Mouse (Mus musculus): Measurements from ENCODE around the gene Zfp292. TPM values are rescaled to one million over a fixed set of nuclear protein-coding genes. Genes with fewer than 3 reads are reported as not detected.

Gene Zfp292
- total RNA-seq, 1 experiment from 2014 or later, result 65.7 TPM

GRCm38 (mm10) chr4:34886490-34887111 lies 3.8 kb upstream of the Zfp292 start:
- ATAC-seq (replicated peaks in 1 of 2; ENCODE audit: insufficient read depth in 1 of 2, low FRiP score in 2 of 2, low TSS enrichment in 1 of 2, low read depth in 1 of 2, poor library complexity in 2 of 2, severe bottlenecking in 2 of 2), result peak; percentile 75 to 76

- no peak for ATAC-seq (replicated peaks in 1 of 2; ENCODE audit: insufficient read depth in 1 of 2, low FRiP score in 2 of 2, low TSS enrichment in 1 of 2, low read depth in 1 of 2, poor library complexity in 2 of 2, severe bottlenecking in 2 of 2)
These were observed 3.0 kb upstream of the Zfp292 start for GRCm38 (mm10) chr4:34885631-34886351.

- ATAC-seq (replicated peaks in 1 of 2; ENCODE audit: insufficient read depth in 1 of 2, low FRiP score in 2 of 2, low TSS enrichment in 1 of 2, low read depth in 1 of 2, poor library complexity in 2 of 2, severe bottlenecking in 2 of 2), result no peak
These were observed 738 bp upstream of the Zfp292 start for GRCm38 (mm10) chr4:34883366-34884029.

GRCm38 (mm10) chr4:34882291-34882769 lies 430 bp downstream of the Zfp292 start:
- peak in 1 of 2 experiments; percentile 14; a peak in 1 of 4 replicates for ATAC-seq (replicated peaks in 1 of 2; ENCODE audit: insufficient read depth in 1 of 2, low FRiP score in 2 of 2, low TSS enrichment in 1 of 2, low read depth in 1 of 2, poor library complexity in 2 of 2, severe bottlenecking in 2 of 2)

- no peak for ATAC-seq (replicated peaks in 1 of 2; ENCODE audit: insufficient read depth in 1 of 2, low FRiP score in 2 of 2, low TSS enrichment in 1 of 2, low read depth in 1 of 2, poor library complexity in 2 of 2, severe bottlenecking in 2 of 2)
These were observed 909 bp downstream of the Zfp292 start for GRCm38 (mm10) chr4:34881851-34882250.

GRCm38 (mm10) chr4:34880921-34881650 lies 1.7 kb downstream of the Zfp292 start:
- no peak for ATAC-seq (replicated peaks in 1 of 2; ENCODE audit: insufficient read depth in 1 of 2, low FRiP score in 2 of 2, low TSS enrichment in 1 of 2, low read depth in 1 of 2, poor library complexity in 2 of 2, severe bottlenecking in 2 of 2)

- ATAC-seq (replicated peaks in 1 of 2; ENCODE audit: insufficient read depth in 1 of 2, low FRiP score in 2 of 2, low TSS enrichment in 1 of 2, low read depth in 1 of 2, poor library complexity in 2 of 2, severe bottlenecking in 2 of 2), result no peak
These were observed 8.5 kb downstream of the Zfp292 start for GRCm38 (mm10) chr4:34874234-34874633.

- no peak for ATAC-seq (replicated peaks in 1 of 2; ENCODE audit: insufficient read depth in 1 of 2, low FRiP score in 2 of 2, low TSS enrichment in 1 of 2, low read depth in 1 of 2, poor library complexity in 2 of 2, severe bottlenecking in 2 of 2)
These were observed 9.8 kb downstream of the Zfp292 start for GRCm38 (mm10) chr4:34872896-34873495.

- no peak for ATAC-seq (replicated peaks in 1 of 2; ENCODE audit: insufficient read depth in 1 of 2, low FRiP score in 2 of 2, low TSS enrichment in 1 of 2, low read depth in 1 of 2, poor library complexity in 2 of 2, severe bottlenecking in 2 of 2)
These were observed 12.9 kb downstream of the Zfp292 start for GRCm38 (mm10) chr4:34869813-34870212.

- no peak for ATAC-seq (replicated peaks in 1 of 2; ENCODE audit: insufficient read depth in 1 of 2, low FRiP score in 2 of 2, low TSS enrichment in 1 of 2, low read depth in 1 of 2, poor library complexity in 2 of 2, severe bottlenecking in 2 of 2)
These were observed 21.3 kb downstream of the Zfp292 start for GRCm38 (mm10) chr4:34861438-34861837.

GRCm38 (mm10) chr4:34859416-34859815 lies 23.3 kb downstream of the Zfp292 start:
- ATAC-seq (replicated peaks in 1 of 2; ENCODE audit: insufficient read depth in 1 of 2, low FRiP score in 2 of 2, low TSS enrichment in 1 of 2, low read depth in 1 of 2, poor library complexity in 2 of 2, severe bottlenecking in 2 of 2), result no peak

GRCm38 (mm10) chr4:34858903-34859302 lies 23.9 kb downstream of the Zfp292 start:
- no peak for ATAC-seq (replicated peaks in 1 of 2; ENCODE audit: insufficient read depth in 1 of 2, low FRiP score in 2 of 2, low TSS enrichment in 1 of 2, low read depth in 1 of 2, poor library complexity in 2 of 2, severe bottlenecking in 2 of 2)

- no peak for ATAC-seq (replicated peaks in 1 of 2; ENCODE audit: insufficient read depth in 1 of 2, low FRiP score in 2 of 2, low TSS enrichment in 1 of 2, low read depth in 1 of 2, poor library complexity in 2 of 2, severe bottlenecking in 2 of 2)
These were observed 26.8 kb downstream of the Zfp292 start for GRCm38 (mm10) chr4:34855966-34856365.

GRCm38 (mm10) chr4:34852051-34852450 lies 30.7 kb downstream of the Zfp292 start:
- no peak for ATAC-seq (replicated peaks in 1 of 2; ENCODE audit: insufficient read depth in 1 of 2, low FRiP score in 2 of 2, low TSS enrichment in 1 of 2, low read depth in 1 of 2, poor library complexity in 2 of 2, severe bottlenecking in 2 of 2)

- no peak for ATAC-seq (replicated peaks in 1 of 2; ENCODE audit: insufficient read depth in 1 of 2, low FRiP score in 2 of 2, low TSS enrichment in 1 of 2, low read depth in 1 of 2, poor library complexity in 2 of 2, severe bottlenecking in 2 of 2)
These were observed 32.6 kb downstream of the Zfp292 start for GRCm38 (mm10) chr4:34850156-34850555.

GRCm38 (mm10) chr4:34847679-34848309 lies 35.0 kb downstream of the Zfp292 start:
- ATAC-seq (replicated peaks in 1 of 2; ENCODE audit: insufficient read depth in 1 of 2, low FRiP score in 2 of 2, low TSS enrichment in 1 of 2, low read depth in 1 of 2, poor library complexity in 2 of 2, severe bottlenecking in 2 of 2), result peak; percentile 40 to 69; a peak in 3 of 4 replicates

- ATAC-seq (replicated peaks in 1 of 2; ENCODE audit: insufficient read depth in 1 of 2, low FRiP score in 2 of 2, low TSS enrichment in 1 of 2, low read depth in 1 of 2, poor library complexity in 2 of 2, severe bottlenecking in 2 of 2), result 0 out of 4 replicates have a peak, but pooled peaks of 1 of the 2 experiments have one; percentile 33
These were observed 38.9 kb downstream of the Zfp292 start for GRCm38 (mm10) chr4:34843839-34844238.

Measured in hematopoietic stem cell, adult 5-6 weeks (primary cell).